Mouse (Mus musculus) frontal cortex, postnatal 10 days (tissue): ENCODE measurements around the gene Wscd1.
"Not testable (repeated sequence)": the region's sequence is repeated elsewhere in the genome, so short reads cannot be mapped to it uniquely, and the experiment has no call there.

Source experiments
- DNase-seq, 2 experiments: peaks; one replicate each; pipeline ENCODE4 v3.0.0; 2022; ENCODE audit warnings: low spot score in 2 of 2, mixed read lengths in 1 of 2

The Wscd1 gene

DNA sequence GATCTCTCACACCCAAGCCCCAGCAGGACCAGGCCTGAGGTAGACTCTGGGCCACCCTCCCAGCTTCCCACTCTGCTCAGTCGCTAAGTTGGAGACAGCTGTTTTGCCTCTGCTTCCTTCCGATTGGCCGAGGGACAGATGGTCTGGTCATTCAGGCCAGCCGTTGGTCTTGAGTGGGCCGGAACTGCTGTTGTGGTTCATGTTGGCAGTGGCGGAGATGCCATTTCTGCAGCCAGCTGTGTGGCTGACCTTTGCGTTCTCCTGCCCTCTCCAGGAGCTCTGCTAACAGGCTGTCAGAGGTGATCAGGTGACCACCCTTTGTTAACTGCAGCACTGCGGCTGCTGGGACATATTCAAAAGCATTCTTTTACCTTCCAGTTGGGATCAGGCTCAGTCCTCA lies 20.0 kb downstream of the Wscd1 start:
- DNase-seq: no peak

DNA sequence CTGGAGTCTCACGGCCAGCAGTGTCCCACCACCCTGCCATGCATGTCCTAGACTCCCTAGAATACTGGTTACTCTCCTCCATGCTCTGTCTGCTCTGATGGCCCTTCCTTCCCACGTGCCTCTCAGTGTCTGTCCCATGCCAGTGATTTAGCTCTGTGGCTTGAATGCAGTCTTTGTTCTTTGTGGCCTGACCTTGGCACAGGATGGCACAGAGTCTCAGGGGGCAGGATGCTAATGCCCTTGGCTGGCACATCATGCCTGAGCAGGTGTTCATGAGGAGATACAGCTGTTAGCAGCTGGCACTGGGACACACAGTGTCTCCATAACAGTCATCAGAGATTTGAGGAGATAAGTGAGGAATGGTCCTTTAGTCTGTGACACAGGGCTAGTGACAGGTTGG lies 20.8 kb downstream of the Wscd1 start:
- no peak for DNase-seq

- DNase-seq: peak in 1 of 2 experiments; percentile 61
Measured at GRCm38 (mm10) chr11:71771074-71771473, 21.4 kb downstream of the Wscd1 start.

DNA sequence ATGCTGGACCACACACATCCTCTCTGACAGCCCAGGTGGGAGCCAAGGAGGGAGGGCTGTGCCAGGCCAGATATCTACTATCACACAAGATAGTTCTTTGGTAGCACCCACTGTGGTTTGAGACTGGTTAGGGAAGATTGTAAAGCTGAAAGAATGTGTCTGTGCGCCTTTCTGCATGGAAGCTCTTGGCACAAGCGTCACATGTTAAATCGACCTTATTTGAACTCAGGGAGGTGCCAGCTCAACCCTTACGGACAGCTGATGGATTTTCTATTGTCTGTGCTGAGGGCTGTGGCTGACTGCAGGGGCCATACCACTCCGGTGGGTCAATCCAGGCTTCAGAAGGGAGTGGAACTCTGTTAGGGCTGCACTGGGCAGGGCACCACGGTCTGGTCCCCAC lies 22.3 kb downstream of the Wscd1 start:
- DNase-seq: no peak

GRCm38 (mm10) chr11:71772802-71773201 lies 23.1 kb downstream of the Wscd1 start:
- DNase-seq: no peak

- no peak for DNase-seq
Measured at GRCm38 (mm10) chr11:71773986-71774767, 24.5 kb downstream of the Wscd1 start.

- DNase-seq: no peak
Measured at GRCm38 (mm10) chr11:71775056-71775455, 25.3 kb downstream of the Wscd1 start.

DNA sequence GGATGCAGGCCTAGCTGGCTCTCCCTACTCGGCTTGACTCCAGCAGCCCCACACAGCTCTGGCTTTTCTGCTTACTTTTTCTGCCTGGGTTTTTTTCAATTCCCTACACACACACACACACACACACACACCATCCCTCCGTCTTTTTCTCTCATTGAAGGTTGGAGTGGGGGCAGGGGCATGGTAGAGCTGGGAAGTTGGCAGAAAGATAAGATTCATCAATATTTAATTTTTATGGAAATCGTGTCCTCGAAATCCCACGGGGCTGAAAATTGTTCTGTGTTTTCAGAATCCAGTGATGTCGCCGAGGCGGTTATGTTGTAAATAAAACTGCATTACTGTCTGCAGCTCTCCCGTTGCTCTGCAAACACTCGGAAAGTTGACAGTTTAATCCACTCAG lies 29.9 kb downstream of the Wscd1 start:
- no peak for DNase-seq

GRCm38 (mm10) chr11:71781737-71782354 lies 32.1 kb downstream of the Wscd1 start:
- no peak for DNase-seq

GRCm38 (mm10) chr11:71785499-71785898 lies 35.8 kb downstream of the Wscd1 start:
- no peak for DNase-seq

- no peak for DNase-seq
Measured at GRCm38 (mm10) chr11:71788209-71788608, 38.5 kb downstream of the Wscd1 start.

- DNase-seq: no peak
Measured at GRCm38 (mm10) chr11:71790227-71790626, 40.5 kb downstream of the Wscd1 start.

DNA sequence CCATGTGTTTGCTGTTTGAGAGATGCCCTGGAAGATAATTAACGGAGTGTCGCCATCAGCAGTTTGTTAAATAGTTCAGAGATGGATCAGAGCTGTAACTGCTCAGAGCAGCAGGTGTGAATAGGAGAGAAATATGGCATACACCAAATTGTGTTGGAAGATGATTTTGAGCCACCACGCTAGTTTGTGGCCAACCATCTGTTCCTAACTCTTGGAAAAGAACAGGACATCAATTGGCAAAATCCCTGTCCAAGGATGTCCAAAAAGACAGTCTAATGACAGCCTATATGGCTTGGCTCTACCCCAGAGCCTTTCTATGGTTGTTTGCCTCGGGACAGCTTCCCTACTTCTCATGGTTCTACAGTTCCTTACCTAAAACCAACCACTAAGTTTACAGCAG lies 49.5 kb downstream of the Wscd1 start:
- no peak for DNase-seq

DNA sequence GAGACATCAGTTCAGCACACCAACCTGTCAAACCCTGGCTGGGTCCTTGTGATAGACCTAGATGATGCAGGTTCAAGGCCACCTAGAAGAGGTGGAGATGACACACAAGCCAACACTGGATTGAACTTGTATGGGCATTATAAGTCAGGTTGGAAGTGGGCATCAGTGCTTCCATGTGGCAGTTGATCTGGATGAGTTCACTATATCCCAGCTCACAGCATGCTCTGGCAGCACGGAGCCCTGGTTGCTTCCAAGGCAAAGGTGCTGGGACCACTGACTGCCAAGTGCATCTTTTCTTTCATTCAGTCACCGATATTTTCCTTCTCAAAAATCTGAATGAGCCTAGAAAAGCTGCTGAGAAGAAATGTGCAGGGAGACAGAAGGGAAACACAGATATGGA lies 58.8 kb downstream of the Wscd1 start:
- DNase-seq: no peak

GRCm38 (mm10) chr11:71811828-71812227 lies 62.1 kb downstream of the Wscd1 start:
- DNase-seq: no peak

- DNase-seq: no peak
Measured at GRCm38 (mm10) chr11:71812921-71813320, 63.2 kb downstream of the Wscd1 start.

- no peak for DNase-seq
Measured at GRCm38 (mm10) chr11:71814511-71814910, 64.8 kb downstream of the Wscd1 start.

DNA sequence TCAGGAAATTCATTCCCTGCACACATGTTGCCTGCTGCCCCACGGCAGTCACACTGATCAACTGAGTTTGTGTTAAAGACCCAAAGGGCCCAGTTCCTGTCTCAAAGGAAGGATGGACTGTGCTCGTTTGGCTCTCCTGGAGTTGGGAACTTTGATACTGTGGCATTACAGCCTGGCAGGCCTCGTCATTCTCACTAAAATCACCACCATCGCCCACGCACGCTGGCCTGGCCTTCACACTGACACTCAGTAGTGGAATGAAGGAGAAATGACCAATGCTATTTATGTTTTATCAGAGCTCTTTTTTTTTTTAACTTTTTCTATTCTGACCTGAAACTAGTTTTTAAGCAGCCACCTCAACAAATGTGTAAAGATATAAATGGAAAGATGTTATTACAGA lies 65.6 kb downstream of the Wscd1 start:
- no peak for DNase-seq

- DNase-seq: no peak
Measured at GRCm38 (mm10) chr11:71816918-71817317, 67.2 kb downstream of the Wscd1 start.

DNA sequence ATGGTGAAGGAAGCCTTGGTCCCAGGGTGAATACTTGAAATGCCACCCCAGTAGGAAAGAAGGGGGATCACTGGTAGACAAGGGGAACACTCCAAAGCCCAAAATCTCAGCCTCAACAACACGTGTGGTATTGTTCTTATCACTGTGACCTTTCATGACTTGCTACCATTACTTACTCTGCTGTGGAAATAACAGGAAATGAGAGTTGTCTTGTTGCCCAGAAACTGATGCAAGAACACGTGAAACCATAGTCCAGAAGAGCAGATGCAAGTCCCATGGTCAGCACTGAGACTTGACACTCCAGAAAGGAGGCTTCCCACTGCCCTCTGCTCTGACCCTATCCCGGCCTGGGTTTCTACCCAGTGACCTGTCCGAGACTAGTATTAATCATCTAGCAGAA lies 67.6 kb downstream of the Wscd1 start:
- DNase-seq: no peak

DNA sequence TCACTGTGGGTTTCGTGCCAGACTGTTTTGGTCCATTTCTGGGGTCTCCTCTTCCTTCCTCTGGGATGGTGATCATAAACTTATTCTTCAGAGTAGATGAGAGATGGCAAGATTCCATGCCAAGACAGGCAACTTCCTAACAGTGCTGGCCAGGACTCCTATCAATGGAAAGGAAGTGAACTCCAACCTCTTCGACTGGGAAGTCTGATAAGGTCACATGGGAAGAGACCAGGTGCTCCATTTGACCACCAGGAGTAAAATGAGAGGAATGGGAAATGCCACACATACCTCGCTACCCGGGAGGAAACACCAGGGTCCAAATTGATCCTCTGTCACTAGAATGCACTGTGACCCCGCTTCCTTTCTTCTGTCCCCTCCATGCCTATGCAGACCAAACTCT lies 68.4 kb downstream of the Wscd1 start:
- DNase-seq: no peak

DNA sequence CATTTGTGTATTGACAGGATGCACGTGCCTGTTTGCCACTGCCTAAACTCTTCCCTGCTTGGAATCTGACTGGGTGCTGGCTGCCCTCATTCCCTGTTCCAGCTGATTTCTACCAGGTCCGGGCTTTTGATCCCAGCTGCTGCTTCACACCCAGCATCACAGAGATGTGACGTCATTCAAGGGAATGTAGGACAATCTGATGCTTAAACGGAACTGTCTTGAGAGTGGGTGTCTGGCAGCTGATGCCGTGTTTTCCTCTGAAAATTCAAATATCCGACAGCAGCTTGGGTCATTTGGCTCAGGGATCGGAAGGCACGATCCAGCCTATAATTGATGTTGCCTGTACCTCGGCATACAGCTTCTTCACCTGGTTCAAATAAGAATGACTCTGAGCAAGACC lies 70.2 kb downstream of the Wscd1 start:
- DNase-seq: no peak

DNA sequence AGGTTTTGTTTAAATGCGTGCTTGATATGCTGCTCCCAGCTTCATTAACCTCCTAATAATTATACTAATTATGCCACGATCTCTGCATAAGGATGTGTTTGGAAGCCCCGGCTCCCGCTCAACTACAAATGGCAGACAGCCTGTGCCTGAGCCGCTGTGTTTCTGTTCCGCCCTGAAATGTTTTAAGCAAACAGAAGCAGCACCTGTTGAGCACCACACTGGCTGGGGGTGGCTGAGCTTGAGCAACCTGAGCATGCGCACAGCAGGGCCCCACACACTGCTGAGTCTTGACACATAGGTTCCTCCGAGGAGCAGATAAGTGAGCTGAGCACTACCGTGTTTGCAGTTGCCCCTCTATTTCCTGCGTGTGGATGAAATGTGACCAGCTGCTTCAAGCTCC lies 71.1 kb downstream of the Wscd1 start:
- DNase-seq: peak; percentile 32 to 42

- not testable (repeated sequence) for DNase-seq
Measured at GRCm38 (mm10) chr11:71821526-71821925, 71.8 kb downstream of the Wscd1 start.
